Mouse (Mus musculus): ENCODE results near the gene Cisd2. TPM values are rescaled to one million over a fixed set of nuclear protein-coding genes. Genes with fewer than 3 reads are reported as not detected.

Cisd2 gene
- polyA plus RNA-seq, 2 experiments, result 16.5 to 22.3 TPM

DNA sequence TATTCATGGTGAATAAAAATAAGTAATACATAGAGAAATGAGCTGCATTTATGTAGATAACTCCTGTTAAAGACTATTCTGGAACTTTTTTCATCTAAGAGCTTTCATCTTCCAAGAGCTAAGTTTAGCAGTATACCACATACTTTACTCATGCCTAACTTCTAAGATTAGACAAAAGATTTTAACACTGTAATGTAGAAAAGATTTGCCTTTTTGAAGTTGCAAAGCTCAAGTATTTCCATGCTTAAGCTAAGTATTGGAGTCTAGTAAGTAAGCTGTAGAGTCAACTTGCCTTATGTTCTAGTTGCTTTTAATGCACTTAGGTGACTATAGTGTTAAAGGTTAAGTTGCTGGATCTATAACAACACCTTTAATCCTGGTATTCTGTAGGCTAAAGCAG lies 35.3 kb upstream of the Cisd2 start:
- H3K36me3 ChIP-seq (replicated peaks; ENCODE audit: control insufficient read depth, insufficient read depth, low read depth), result peaks cover 48% of the 10 kb centered on the region
- no peaks in the 10 kb centered on the region for H3K4me1 ChIP-seq (replicated peaks; ENCODE audit: control insufficient read depth in 2 of 2, insufficient read depth in 2 of 2, low read length in 1 of 2)
- ATAC-seq (ENCODE audit: insufficient read depth) (no peak), DNase-seq (ENCODE audit: low read depth in 3 of 3, low spot score in 3 of 3) (no peak)
- no peaks in the 10 kb centered on the region for H3K9me3 ChIP-seq (ENCODE audit: control insufficient read depth, low read length)
- no peak overlapping the region for H3K4me3 ChIP-seq (ENCODE audit: insufficient read depth in 1 of 2, low read depth in 2 of 2, low read length in 2 of 2)
- no peaks in the 10 kb centered on the region for H3K27me3 ChIP-seq (ENCODE audit: control insufficient read depth, insufficient read depth, low read length)
- no peak overlapping the region for H3K4me2 ChIP-seq (ENCODE audit: low read depth)
- H3K9ac ChIP-seq (replicated peaks), result no peak overlapping the region
- TF ChIP-seq CTCF (IDR thresholded peaks at IDR 0.05; ENCODE audit: low read depth) (no peak), EP300 (IDR thresholded peaks at IDR 0.05; ENCODE audit: low read depth) (no peak)
- no peak overlapping the region for H3K27ac ChIP-seq

DNA sequence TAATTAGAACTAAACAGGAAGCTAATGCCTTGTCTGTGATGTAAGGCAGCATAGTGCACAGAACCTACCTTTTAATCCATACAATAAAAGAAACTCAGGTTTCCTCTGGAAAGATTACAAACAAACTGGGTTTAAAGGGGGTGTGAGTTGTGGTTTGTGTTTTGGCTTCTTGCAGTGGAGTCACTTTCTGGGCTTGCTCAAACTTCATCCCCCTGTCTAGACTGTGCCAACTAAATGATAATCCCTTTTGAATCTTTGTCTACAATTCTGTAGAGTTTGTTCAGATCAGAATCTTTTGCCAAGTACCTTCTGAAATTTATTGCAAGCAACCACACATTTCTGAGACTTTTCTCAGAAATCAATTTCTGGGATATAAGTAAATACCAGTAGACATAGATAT lies 21.2 kb upstream of the Cisd2 start:
- no peak for DNase-seq (ENCODE audit: low read depth in 3 of 3, low spot score in 3 of 3)
- Histone ChIP-seq H3K4me3 (ENCODE audit: insufficient read depth in 1 of 2, low read depth in 2 of 2, low read length in 2 of 2) (no peak overlapping the region), H3K27me3 (ENCODE audit: control insufficient read depth, insufficient read depth, low read length) (no peaks in the 10 kb centered on the region), H3K27ac (no peak overlapping the region), H3K9ac (replicated peaks) (no peak overlapping the region), H3K4me1 (replicated peaks; ENCODE audit: control insufficient read depth in 2 of 2, insufficient read depth in 2 of 2, low read length in 1 of 2) (peaks cover 3 to 4% of the 10 kb centered on the region in 2 experiments; a peak in 3 of 4 replicates), H3K4me2 (ENCODE audit: low read depth) (no peak overlapping the region), H3K9me3 (ENCODE audit: control insufficient read depth, low read length) (no peaks in the 10 kb centered on the region), H3K36me3 (replicated peaks; ENCODE audit: control insufficient read depth, insufficient read depth, low read depth) (peaks cover 17% of the 10 kb centered on the region)
- no peak for ATAC-seq (ENCODE audit: insufficient read depth)
- no peak for TF ChIP-seq EP300 (IDR thresholded peaks at IDR 0.05; ENCODE audit: low read depth)
- TF ChIP-seq CTCF (IDR thresholded peaks at IDR 0.05; ENCODE audit: low read depth), result no peak

DNA sequence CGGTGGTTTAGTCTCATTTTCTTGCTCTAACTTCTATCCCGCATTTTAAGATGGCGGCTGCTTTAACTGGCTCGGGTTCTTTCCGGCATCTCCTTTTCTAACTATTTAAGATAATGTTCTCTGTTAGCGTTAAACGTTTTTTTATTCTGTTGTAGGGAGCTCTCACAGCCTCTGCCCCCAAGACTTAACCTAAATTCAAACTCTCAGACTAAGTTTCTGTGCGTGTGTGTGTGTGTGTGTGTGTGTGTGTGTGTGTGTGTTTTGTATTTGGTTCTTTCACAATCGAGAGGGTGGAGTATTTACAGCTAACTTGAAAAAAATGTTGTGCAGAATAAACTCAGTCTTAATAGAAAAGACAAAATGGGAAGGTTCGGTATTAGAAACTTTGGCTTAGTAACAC lies 16.9 kb upstream of the Cisd2 start:
- DNase-seq (ENCODE audit: low read depth in 3 of 3, low spot score in 3 of 3), result no peak
- Histone ChIP-seq H3K4me1 (replicated peaks; ENCODE audit: control insufficient read depth in 2 of 2, insufficient read depth in 2 of 2, low read length in 1 of 2) (peaks cover 9% of the 10 kb centered on the region in 2 experiments), H3K27ac (peak overlapping the region; percentile 95), H3K4me2 (ENCODE audit: low read depth) (peak overlapping the region; percentile 91), H3K9ac (replicated peaks) (peak overlapping the region; percentile 93), H3K9me3 (ENCODE audit: control insufficient read depth, low read length) (no peaks in the 10 kb centered on the region), H3K36me3 (replicated peaks; ENCODE audit: control insufficient read depth, insufficient read depth, low read depth) (peaks cover 17% of the 10 kb centered on the region), H3K27me3 (ENCODE audit: control insufficient read depth, insufficient read depth, low read length) (no peaks in the 10 kb centered on the region), H3K4me3 (ENCODE audit: insufficient read depth in 1 of 2, low read depth in 2 of 2, low read length in 2 of 2) (peak overlapping the region; percentile 90 to 91)
- no peak for TF ChIP-seq CTCF (IDR thresholded peaks at IDR 0.05; ENCODE audit: low read depth)
- TF ChIP-seq EP300 (IDR thresholded peaks at IDR 0.05; ENCODE audit: low read depth), result no peak
- ATAC-seq (ENCODE audit: insufficient read depth), result no peak
- WGBS (ENCODE audit: insufficient replicate concordance), result 27% methylated on average over 10 of the region's 10 CpGs

GRCm38 (mm10) chr3:135440221-135440620 lies 16.5 kb upstream of the Cisd2 start:
- Histone ChIP-seq H3K27ac (peak overlapping the region; percentile 95), H3K9ac (replicated peaks) (peak overlapping the region; percentile 93), H3K4me1 (replicated peaks; ENCODE audit: control insufficient read depth in 2 of 2, insufficient read depth in 2 of 2, low read length in 1 of 2) (peaks cover 9% of the 10 kb centered on the region in 2 experiments), H3K4me3 (ENCODE audit: insufficient read depth in 1 of 2, low read depth in 2 of 2, low read length in 2 of 2) (peak overlapping the region; percentile 90 to 91), H3K27me3 (ENCODE audit: control insufficient read depth, insufficient read depth, low read length) (no peaks in the 10 kb centered on the region), H3K36me3 (replicated peaks; ENCODE audit: control insufficient read depth, insufficient read depth, low read depth) (peaks cover 17% of the 10 kb centered on the region), H3K4me2 (ENCODE audit: low read depth) (peak overlapping the region; percentile 91), H3K9me3 (ENCODE audit: control insufficient read depth, low read length) (no peaks in the 10 kb centered on the region)
- ATAC-seq (ENCODE audit: insufficient read depth) (no peak), DNase-seq (ENCODE audit: low read depth in 3 of 3, low spot score in 3 of 3) (peak; percentile 55 to 66 (median 57))
- WGBS (ENCODE audit: insufficient replicate concordance), result 5% methylated on average over 7 of the region's 7 CpGs
- TF ChIP-seq CTCF (IDR thresholded peaks at IDR 0.05; ENCODE audit: low read depth) (no peak), EP300 (IDR thresholded peaks at IDR 0.05; ENCODE audit: low read depth) (no peak)

GRCm38 (mm10) chr3:135439651-135440050 lies 15.9 kb upstream of the Cisd2 start:
- Histone ChIP-seq H3K9ac (replicated peaks) (peak overlapping the region; percentile 93), H3K27me3 (ENCODE audit: control insufficient read depth, insufficient read depth, low read length) (no peaks in the 10 kb centered on the region), H3K36me3 (replicated peaks; ENCODE audit: control insufficient read depth, insufficient read depth, low read depth) (peaks cover 14% of the 10 kb centered on the region), H3K4me1 (replicated peaks; ENCODE audit: control insufficient read depth in 2 of 2, insufficient read depth in 2 of 2, low read length in 1 of 2) (peaks cover 9% of the 10 kb centered on the region in 2 experiments), H3K27ac (peak overlapping the region; percentile 95), H3K4me2 (ENCODE audit: low read depth) (peak overlapping the region; percentile 91), H3K4me3 (ENCODE audit: insufficient read depth in 1 of 2, low read depth in 2 of 2, low read length in 2 of 2) (peak overlapping the region; percentile 90 to 91), H3K9me3 (ENCODE audit: control insufficient read depth, low read length) (no peaks in the 10 kb centered on the region)
- TF ChIP-seq EP300 (IDR thresholded peaks at IDR 0.05; ENCODE audit: low read depth) (no peak), CTCF (IDR thresholded peaks at IDR 0.05; ENCODE audit: low read depth) (no peak)
- ATAC-seq (ENCODE audit: insufficient read depth) (no peak), DNase-seq (ENCODE audit: low read depth in 3 of 3, low spot score in 3 of 3) (no peak)
- WGBS (ENCODE audit: insufficient replicate concordance), result 2% methylated on average over 15 of the region's 15 CpGs
